Mouse (Mus musculus) stomach, postnatal 0 days (tissue): ENCODE data around the gene Olfr620.

Experiments used
- CTCF ChIP-seq: IDR thresholded peaks from 2 replicates; pipeline ENCODE4 v1.5.1; 2016; ENCODE audit warnings: antibody characterized with exemption, low read depth, mild to moderate bottlenecking, moderate library complexity
- EP300 ChIP-seq: optimal IDR thresholded peaks from 2 replicates; pipeline ENCODE3; 2016; ENCODE audit warnings: antibody characterized with exemption

- TF ChIP-seq CTCF (no peak), EP300 (no peak)
Observed at GRCm38 (mm10) chr7:103555779-103556178, 56.6 kb downstream of the Olfr620 start, which contains the start of gene Olfr615.
